Mouse (Mus musculus): ENCODE results near the gene Hnrnpl.

Hnrnpl gene

DNA sequence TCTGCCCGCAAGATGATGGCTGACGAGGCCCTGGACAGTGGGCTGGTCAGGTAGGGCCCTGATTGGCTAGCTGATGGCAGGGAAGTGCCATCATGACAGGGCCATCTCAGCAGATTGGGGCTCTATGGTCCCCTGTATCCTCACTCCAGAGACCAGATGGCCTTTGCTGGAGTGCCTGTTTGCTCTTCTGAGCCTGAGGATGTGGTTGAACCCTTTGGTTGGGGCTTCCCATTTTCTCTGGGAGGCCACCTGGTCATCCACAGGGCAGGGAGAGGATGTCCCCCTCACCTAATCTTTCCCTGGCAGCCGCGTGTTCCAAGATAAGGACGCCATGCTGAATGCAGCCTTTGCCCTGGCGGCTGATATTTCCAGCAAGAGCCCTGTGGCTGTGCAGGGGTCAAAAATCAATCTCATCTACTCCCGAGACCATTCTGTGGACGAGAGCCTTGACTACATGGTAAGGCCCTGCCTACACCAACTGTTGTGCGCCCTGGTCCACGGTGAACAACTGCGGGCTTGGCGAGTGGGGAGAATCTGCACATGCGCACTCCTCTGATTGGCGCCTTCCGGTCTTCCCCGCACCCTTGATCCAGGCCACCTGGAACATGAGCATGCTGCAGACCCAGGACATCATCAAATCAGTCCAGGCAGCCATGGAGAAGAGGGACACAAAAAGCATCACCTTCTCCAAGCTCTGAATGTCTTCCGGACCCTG lies 23.2 kb downstream of the Hnrnpl start:
- DNase-seq: no peak

DNA sequence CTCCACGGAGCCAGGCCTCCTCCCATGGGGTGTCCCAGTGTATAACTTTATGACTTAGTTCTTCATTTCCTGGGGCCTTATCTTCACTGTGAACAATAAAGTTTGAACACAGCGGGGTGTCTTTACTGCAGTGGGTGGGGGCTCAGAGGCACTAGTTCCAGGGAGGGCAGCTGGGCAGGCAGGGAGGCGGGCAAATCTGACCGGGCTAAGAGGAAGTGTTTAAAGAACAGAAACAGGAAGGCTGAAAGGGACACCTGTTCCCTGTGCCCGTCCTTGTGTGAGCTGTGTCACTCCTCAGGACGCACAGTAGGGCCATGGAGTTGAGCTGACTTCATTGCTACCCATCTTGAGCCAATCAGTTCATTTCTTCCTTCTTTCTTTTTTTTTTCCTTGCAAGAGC lies 23.8 kb downstream of the Hnrnpl start:
- DNase-seq: no peak

DNA sequence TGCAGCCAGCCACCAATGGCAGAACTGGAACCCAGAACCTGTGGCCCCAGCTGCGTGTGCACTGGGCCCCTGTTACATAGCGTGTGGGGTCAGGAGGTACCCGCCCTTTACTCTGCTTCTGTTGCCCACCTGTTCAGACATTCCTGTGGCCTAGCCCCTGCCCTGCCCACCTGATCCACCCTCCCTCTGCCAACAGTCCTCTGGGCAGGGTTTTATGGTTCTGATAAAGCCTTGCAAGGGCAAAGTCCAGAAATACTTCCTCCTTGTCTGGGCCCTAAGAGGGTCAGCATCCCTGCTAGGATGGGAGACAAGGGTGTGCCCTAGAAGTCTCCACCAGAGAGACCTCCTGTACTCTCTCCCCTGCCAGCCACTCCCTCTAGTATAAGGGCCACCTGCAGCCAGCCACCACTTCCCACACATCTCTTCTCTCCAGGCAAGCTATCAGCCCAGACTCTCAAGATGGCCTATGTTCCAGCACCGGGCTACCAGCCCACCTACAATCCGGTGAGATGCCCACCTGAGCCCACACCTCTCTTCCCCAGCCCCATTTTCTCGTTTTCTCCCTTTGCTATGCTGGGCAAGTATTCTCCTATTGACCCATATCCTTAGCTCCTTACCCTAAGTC lies 25.5 kb downstream of the Hnrnpl start, which contains the start of gene Lgals4:
TSS of gene Lgals4 (plus strand) at position 132 of the 625 bp plus-strand sequence.
- DNase-seq: no peak

DNA sequence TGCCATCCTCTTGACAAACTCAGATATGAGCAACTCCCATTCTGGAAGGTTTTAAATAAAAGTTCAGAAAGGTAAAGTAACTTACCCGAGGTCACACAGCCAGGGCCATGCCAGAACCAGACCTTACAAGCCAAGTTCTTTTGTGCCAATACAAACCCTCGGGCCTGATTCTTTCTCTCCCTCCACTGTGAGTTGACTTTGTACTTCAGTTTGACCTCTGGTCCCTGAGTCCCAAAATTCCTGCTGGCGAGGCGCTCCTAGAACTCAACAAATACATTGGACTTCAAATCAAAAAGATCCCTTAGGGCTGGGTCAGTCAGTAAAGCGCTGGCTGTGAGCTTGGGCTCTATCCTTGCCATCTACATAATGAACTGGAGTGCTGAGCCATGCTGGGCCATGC lies 28.6 kb downstream of the Hnrnpl start:
- no peak for DNase-seq

DNA sequence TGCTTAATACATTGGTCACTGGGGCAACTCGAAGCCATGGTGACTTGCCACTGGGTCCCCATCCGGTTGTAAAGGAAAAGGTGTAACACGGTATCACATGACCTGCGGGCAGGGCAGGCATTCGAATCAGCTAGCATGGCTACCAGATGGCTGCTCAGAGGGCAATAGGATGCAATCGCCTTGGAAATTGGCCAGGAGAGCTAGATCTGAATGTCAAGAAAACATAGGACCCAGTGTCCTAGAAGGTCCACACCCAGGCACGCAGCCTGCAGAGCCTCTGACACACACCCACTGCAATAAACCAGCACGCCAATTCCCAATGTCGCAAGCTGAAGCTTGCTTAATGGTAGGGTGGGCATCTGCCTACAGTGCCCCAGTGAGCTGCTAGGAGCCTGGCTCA lies 30.0 kb downstream of the Hnrnpl start:
- DNase-seq: no peak

DNA sequence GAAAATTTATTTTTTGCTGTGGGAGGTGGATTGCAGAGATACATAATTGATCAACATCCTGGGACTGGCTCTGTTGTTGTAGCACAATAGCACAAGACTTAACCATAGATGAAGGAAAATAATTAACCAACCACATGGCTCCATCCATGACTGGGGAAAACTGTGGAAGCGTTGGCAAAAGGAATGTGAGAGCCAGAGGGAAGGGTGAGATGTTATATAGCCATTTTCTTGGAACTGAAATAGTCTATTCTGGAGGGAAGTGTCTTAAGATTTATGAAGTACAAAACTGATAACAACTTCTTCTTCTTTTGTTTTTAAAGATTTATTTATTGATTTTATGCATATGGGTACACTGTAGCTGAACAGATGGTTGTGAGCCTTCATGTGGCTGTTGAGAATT lies 38.9 kb downstream of the Hnrnpl start:
- no peak for DNase-seq

DNA sequence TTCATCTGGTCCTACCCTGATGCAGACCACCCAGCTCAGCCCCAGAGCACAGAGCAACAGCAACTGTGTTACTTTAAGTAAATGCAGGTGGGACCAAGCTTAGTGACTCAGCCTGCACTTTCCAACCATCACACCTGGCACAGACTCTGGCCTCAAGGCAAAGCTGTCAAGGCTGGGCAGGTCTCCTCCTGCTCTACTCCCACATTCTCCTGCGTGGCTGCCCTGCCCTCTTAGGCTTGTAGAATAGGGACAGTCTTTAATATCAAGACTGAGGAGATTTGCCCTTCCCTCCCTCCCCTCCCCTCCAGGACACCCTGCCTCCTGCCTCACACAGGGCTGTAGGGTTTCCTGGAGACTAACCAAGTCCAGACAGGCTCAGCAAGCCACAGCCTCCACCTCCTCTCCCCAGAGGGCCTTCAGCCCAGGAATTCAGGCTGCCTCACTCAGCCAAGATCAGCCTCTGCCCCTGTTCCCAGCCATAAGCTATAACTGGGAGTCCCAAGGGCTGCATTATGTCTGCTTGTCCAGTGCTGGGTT lies 41.4 kb downstream of the Hnrnpl start:
- DNase-seq: no peak

DNA sequence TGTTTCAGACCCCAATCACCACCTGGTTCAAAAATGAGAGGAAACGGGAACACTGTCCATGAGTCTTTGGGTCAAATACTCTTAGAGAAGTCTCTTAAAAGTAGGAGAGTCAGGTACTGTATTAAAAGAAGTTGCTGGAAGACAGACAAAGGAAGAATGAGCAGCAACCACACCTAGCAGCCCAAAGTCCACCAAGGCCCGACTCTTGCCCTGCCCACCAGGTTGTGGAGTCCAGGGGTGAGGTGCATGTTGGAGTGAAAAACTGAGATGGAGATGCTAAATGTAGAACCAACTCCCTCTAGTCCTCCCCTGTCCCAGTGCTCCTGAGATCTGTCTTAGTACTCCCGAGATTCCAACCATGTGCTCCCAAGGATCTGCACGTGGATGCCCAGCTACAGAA lies 42.3 kb downstream of the Hnrnpl start:
- no peak for DNase-seq

DNA sequence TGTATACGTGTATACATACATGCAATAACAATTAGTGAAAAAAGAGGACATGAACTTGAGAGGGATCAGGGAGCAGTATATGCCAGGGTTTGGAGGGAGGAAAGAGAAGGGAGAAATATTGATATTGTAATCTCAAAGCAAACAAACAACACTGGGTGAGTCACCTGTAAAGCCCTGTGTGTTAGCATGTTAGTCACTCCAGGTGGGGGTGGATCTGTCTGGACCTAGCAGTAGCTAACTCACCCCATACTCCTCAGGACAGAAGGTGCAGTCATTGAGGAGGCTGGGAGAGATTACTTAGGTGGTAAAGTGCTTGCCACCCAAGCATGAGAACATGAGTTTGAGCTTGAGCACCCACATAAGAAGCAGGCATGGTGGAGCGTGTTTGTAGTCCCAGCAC lies 51.6 kb downstream of the Hnrnpl start:
- DNase-seq: no peak

DNA sequence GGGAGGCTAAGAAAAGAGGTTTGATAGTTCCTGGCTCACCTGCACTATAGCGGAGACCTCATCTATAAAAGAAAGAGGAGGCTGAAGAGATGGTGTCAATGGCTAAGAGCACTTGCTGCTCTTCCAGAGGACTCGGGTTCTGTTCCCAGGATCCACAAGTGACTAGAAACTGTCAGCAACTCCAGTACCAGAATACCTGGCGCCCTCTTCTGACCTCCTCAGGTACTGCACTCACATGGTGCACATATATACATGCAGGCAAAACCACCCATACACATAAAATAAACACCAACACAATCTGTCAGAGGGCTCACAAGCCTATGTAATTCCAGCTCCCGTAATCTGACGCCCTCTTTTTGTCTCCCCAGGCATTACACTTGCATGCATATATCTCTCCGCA lies 52.6 kb downstream of the Hnrnpl start:
- no peak for DNase-seq

DNA sequence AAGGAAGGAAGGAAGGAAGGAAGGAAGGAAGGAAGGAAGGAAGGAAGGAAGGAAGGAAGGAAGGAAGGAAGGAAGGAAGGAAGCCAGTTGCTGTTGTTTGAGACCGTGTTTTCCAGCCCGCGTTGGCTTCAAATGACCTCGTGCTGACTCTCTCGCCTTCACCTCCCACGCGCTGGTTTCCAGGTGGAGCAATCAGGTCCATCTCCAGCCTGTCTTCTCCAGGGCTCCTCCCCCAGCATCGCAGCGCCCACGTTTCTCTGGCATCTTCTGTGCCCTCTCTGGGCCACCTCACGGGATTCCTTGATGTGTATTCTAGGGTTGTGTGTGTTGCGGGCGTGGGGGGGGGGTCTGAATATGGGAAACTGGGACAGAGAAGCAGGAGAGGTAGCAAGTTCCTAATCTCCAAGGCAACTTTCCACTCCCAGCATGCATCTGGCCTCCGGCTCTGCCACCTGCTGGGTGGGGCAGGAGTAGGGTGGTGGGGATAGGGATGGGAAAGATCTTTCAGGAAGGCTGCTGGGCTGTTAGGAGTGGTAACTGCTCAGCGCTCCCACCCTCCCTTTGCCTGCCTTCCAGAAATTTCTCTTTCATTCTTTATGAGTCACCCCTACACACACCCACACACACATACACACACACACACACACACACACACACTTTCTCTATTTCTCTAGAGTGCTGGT lies 54.6 kb downstream of the Hnrnpl start:
- DNase-seq: peak; percentile 58

DNA sequence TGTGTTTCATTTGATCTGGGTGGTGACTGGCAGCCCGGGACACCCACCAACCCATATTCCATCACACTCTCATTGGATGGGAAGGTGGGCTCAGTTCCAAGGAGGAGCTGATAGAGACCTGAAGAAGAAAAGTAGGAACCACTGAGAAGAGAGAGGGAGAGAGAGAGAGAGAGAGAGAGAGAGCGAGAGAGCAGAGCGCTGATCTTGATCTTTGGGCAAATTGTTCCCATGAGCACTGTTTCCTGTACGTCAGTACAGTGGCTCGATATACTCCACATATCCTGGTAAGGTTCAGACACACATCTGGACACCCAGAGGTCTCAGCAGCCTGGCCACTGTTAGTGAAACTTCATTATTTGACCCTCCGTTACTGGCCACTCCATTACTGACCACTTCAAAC lies 55.2 kb downstream of the Hnrnpl start, which contains the start of gene Lgals7:
TSS of gene Lgals7 (plus strand) at position 314 of the 400 bp plus-strand sequence.
- DNase-seq: no peak

DNA sequence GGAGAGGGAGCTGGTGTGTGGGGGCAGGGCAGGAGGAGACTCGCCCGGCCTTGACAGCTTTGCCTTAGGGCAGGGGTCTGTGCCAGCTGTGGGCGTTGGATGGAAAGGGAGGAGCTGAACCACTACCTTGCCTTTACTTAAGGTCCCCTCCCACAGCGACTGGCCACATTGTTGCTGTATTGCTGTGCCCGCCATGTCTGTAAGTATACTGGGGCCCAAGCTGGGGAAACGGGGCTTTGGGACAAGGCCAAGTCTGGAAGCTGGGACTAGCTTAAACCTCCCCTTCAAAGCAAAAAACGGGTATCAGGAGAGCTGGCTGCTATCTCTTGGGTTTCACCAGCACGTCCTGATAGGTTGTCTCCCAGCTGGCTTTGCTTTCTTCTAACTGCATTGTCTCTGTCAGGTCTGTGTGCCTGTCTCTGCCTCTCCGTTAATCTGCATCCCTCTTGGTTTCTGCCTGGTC lies 56.0 kb downstream of the Hnrnpl start:
- DNase-seq: no peak

DNA sequence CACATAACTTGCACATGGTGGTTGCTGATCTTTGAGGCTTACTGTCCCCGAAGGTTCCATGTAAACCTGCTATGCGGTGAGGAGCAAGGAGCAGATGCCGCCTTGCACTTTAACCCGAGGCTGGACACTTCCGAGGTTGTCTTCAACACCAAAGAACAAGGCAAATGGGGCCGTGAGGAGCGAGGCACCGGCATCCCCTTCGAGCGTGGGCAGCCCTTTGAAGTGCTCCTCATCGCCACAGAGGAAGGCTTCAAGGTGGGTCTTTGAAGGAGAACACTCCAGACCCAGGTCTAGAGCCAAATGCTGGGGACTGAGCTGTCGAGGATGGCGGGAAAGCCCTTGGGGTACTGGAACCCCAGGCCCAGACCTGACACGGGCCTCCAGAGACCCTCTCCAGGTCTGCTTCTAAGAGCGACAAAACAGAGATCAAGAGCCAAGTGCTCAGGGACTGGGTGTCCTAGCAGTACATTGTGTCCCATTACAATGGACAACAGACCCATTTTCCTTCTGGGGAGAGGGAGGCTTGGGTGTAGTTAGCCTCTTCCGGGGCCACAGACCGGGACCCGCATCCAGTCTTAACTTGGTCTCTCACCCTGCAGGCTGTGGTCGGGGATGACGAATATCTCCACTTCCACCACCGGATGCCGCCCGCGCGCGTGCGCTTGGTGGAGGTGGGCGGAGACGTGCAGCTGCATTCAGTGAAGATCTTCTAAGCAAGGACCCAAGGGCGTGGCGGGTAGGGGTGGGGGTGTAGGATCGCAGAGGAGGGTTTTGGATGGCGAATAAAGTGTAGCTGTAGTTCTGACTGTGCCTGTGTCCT lies 57.4 kb downstream of the Hnrnpl start:
- peak; percentile 78 for DNase-seq

DNA sequence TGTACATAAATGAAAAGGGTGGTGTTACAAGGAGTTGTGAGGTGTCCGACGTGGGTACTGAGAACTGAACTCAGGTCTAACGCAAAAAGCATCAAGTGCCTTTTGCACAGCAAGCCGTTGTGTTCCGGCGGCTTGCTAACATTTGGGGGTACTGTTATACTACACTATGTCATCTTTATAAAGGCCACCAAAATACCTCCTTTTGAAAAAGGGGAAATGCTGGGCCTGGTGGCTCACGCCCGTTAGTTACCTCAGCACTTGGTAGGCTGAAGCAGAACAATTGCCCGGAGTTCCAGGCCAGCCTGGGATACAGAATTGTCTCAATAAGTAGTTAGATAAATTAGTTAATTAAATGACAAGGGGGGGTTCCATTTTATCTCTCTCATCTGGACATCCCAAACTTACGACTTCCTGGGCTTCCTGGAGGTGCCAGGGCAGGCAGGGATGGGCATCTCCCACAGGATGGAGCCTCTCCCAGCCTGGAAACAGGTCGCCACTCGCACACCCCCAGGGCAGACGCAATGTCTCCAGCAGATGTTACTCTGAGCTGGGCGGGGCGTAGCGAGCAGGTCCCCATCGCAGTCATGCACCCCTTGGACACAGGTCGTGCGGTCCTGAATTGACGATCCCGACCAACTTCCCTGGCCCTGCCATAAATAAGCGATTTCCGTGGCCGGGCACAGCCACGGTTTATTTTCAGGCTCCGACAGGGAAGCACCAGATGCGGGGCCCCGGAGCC lies 58.6 kb downstream of the Hnrnpl start:
- no peak for DNase-seq

DNA sequence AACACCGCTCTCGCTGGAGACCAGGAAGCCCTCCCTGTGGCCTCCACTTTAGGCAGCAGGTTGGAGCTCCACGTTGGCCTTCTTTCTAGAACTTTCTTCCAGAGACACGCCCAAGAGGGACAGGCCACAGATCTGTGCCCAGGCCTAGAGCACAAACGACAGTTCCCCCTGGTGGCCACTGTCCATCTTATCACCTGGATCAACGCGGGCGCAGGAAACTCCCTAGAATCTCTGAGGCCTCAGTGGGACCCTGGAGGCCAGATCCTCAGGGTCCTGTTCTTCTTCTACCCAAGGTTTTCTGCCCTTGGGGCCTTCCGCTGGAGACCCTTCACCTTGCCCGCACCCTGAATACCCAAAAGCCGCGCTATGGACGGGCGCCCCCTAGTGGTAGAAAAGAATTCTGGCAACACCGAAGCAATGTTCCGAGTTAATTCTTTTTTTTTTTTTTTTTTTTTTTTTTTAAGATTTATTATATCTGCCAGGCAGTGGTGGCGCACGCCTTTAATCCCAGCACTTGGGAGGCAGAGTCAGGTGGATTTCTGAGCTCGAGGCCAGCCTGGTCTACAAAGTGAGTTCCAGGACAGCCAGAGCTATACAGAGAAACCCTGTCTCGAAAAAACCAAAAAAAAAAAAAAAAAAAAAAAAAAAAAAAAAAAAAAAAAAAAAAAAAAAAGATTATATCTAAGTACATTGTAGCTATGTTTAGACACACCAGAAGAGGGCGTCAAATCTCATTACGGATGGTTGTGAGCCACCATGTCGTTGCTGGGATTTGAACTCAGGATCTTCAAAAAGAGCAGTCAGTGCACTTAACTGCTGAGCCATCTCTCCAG lies 59.4 kb downstream of the Hnrnpl start:
- peak; percentile 64 for DNase-seq

DNA sequence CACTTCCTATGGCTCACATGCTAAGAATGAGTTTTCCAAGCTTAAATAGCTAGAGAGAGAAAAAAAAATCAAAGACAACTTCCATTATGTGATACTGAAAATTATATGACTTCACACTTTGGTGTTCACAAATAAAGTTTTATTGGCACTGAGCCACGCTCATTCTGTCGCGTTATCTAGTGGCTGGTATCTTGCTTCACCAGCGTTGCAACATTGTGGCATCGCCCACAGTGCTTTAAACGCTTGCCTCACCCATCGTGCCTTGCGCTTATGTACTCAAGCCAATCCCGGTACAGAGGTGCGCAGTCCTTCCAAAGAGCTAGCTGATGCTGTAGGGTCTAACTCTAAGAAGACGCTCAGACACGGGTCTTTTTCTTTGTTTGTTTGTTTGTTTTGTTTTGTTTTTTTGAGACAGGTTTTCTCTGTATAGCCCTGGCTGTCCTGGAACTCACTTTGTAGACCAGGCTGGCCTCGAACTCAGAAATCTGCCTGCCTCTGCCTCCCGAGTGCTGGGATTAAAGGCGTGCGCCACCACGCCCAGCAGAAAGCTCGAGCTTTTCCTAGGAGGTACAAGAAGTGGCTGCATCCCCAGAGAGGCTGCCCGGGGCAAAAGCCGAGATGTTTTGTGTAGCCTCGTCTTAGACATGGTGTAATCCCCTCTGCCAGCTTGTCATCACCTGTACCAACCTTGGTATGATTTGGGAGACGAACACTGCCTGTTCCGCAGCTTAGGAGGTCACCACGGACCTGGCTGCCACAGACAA lies 62.7 kb downstream of the Hnrnpl start:
- DNase-seq: no peak
